In the genomic region with DNA sequence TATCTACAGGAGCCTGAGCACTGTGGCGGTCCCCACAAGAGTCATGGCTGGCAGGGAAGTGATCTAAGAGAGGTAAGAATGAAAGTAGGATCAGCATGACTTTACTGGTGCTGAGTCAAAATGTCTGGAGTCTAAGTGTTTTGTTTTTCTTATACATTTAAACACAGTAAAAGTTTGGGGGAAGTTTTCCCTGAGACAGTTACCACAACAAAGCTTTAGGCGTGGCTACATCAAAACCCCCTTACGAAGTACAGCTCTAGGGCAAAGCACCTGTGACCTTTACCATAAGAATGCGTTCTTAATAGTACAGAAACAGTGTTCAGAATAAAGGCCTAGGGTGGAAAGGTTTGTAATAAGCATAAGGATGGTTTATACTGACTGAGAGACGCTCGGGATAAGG, we compare ENCODE assay signal across 18 mouse cellular contexts.
DNase-seq lines count a peak whose midpoint lies in the region; ATAC-seq lines count a peak whose summit lies in the region.
"Had no signal": no experiment of that assay in that cellular context is flagged by ENCODE, and none has a peak within 500 bp of the region (broad histone marks: within the 10 kb centered on the region; RNA-seq: fewer than 3 reads in every experiment).

No protein-coding gene starts in this region.

- DNase-seq in CD4-positive helper T cell, adult 2 months (ENCODE audit: low read depth, low spot score): peak; percentile 70
- peak; percentile 65 for DNase-seq in ZHBTc4 (ENCODE audit: low read depth, low spot score)
- DNase-seq in naive thymus-derived CD4-positive, alpha-beta T cell, adult 2 months (ENCODE audit: low read depth): peak; percentile 65
- DNase-seq in layer of hippocampus, postnatal 36 days: no peak
- DNase-seq: adrenal gland, postnatal 14 days; cerebellum, adult 11-12 months; cerebellum, adult 9-10 months; cerebellum, postnatal 25 days; forebrain, postnatal 0 days; gastrocnemius, postnatal 14 days; heart, postnatal 10 days; heart, postnatal 4 days had no signal

- peak; percentile 90 for ATAC-seq in CD4-positive, CD25-positive, alpha-beta regulatory T cell, adult 4 months
- no peak for ATAC-seq in erythroid progenitor cell, adult 5-6 weeks (replicated peaks; ENCODE audit: low FRiP score, poor library complexity, severe bottlenecking)
- ATAC-seq: forebrain, embryonic 13.5 days; forebrain, postnatal 0 days; hindbrain, embryonic 16.5 days; intestine, embryonic 15.5 days; Patski had no signal

Comparison
In these comparisons a context has a peak if more than half of its experiments do, and no peak if none do; other contexts are left out.
1. DNase-seq: peak in CD4-positive helper T cell, adult 2 months (single experiment), ZHBTc4 (single experiment) and naive thymus-derived CD4-positive, alpha-beta T cell, adult 2 months (single experiment); none in layer of hippocampus, postnatal 36 days (0 of 2).